Mouse (Mus musculus): ENCODE results near the gene Rhox4f. TPM values are rescaled to one million over a fixed set of nuclear protein-coding genes. Genes with fewer than 3 reads are reported as not detected.
"Not testable (repeated sequence)": the region's sequence is repeated elsewhere in the genome, so short reads cannot be mapped to it uniquely, and the experiment has no call there.

Rhox4f gene
- not detected in 2 replicates for polyA plus RNA-seq (2014; fragmentation: Nextera tagmentation; extraction: Ambion mirVana)

DNA sequence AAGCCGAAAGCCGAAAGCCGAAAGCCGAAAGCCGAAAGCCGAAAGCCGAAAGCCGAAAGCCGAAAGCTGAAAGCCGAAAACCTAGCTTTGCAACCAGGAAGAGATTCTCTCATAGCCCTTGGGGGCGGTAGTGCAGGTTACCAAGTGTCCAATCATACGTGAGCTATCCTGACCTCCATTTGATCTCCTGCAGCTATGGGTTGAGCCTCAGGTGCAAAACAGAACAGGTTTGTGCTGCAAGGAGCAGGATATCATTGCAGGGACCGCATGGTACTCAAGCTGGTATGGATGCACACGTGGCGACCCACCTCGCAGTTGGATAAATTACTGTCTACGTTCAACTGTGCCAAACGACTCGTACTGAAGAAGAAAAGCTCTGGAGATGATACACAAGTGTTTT is at the start of gene Rhox4f:
Rhox4f (minus strand) TSS at position 101 of the 400 bp plus-strand sequence.
- H3K9me3 ChIP-seq (ENCODE audit: control insufficient read depth, low read length); H3K4me3 ChIP-seq (ENCODE audit: low read length); H3K4me2 ChIP-seq (replicated peaks; ENCODE audit: low read depth, low read length); H3K36me3 ChIP-seq (ENCODE audit: control insufficient read depth, insufficient read depth, low read length); H3K9ac ChIP-seq (ENCODE audit: low read depth, low read length); H3K4me1 ChIP-seq (ENCODE audit: control insufficient read depth, insufficient read depth, low read length); H3K27me3 ChIP-seq (ENCODE audit: control insufficient read depth, insufficient read depth, low read length); H3K27ac ChIP-seq (ENCODE audit: low read depth, low read length); ATAC-seq (ENCODE audit: low FRiP score, low TSS enrichment): not testable (repeated sequence)
- 95% methylated on average over 15 of the region's 19 CpGs for WGBS

DNA sequence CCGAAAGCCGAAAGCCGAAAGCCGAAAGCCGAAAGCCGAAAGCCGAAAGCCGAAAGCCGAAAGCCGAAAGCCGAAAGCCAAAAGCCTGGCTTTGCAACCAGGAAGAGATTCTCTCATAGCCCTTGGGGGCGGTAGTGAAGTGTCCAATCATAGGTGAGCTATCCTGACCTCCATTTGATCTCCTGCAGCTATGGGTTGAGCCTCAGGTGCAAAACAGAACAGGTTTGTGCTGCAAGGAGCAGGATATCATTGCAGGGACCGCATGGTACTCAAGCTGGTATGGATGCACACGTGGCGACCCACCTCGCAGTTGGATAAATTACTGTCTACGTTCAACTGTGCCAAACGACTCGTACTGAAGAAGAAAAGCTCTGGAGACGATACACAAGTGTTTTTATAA is 43.7 kb upstream of the Rhox4f start, which contains the start of gene Rhox4g:
Rhox4g (minus strand) TSS at position 101 of the 400 bp plus-strand sequence.
- not testable (repeated sequence) for H3K36me3 ChIP-seq (ENCODE audit: control insufficient read depth, insufficient read depth, low read length); H3K27me3 ChIP-seq (ENCODE audit: control insufficient read depth, insufficient read depth, low read length); H3K9ac ChIP-seq (ENCODE audit: low read depth, low read length); H3K4me1 ChIP-seq (ENCODE audit: control insufficient read depth, insufficient read depth, low read length); ATAC-seq (ENCODE audit: low FRiP score, low TSS enrichment); H3K27ac ChIP-seq (ENCODE audit: low read depth, low read length); H3K4me3 ChIP-seq (ENCODE audit: low read length); H3K4me2 ChIP-seq (replicated peaks; ENCODE audit: low read depth, low read length); H3K9me3 ChIP-seq (ENCODE audit: control insufficient read depth, low read length)
- 93% methylated on average over 16 of the region's 20 CpGs for WGBS

DNA sequence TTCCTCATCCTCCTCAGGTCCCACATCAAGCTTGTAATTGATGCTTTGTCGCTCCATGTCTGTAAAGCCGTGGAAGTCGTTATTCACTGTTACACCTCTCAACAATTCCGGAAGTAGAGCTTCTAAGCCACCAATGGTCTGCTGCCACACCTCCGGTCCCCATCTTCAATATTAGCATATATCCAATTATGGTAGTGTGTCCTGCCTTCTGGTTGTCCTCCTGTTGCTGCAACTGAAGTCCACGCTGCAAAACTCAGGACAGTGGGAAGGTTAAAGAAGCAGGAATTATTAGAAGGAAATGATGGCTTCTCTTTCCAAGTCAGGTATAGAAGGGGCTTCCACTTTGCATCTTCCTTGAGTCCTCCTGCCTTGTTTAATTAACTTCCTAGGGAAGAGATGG is 35.9 kb upstream of the Rhox4f start, which contains the start of gene Rhox2g:
Rhox2g (minus strand) TSS at position 101 of the 400 bp plus-strand sequence.
- 91% methylated on average over 6 of the region's 6 CpGs for WGBS
- H3K4me1 ChIP-seq (ENCODE audit: control insufficient read depth, insufficient read depth, low read length); H3K9ac ChIP-seq (ENCODE audit: low read depth, low read length); ATAC-seq (ENCODE audit: low FRiP score, low TSS enrichment); H3K36me3 ChIP-seq (ENCODE audit: control insufficient read depth, insufficient read depth, low read length); H3K27ac ChIP-seq (ENCODE audit: low read depth, low read length); H3K27me3 ChIP-seq (ENCODE audit: control insufficient read depth, insufficient read depth, low read length); H3K4me2 ChIP-seq (replicated peaks; ENCODE audit: low read depth, low read length); H3K4me3 ChIP-seq (ENCODE audit: low read length); H3K9me3 ChIP-seq (ENCODE audit: control insufficient read depth, low read length): not testable (repeated sequence)

DNA sequence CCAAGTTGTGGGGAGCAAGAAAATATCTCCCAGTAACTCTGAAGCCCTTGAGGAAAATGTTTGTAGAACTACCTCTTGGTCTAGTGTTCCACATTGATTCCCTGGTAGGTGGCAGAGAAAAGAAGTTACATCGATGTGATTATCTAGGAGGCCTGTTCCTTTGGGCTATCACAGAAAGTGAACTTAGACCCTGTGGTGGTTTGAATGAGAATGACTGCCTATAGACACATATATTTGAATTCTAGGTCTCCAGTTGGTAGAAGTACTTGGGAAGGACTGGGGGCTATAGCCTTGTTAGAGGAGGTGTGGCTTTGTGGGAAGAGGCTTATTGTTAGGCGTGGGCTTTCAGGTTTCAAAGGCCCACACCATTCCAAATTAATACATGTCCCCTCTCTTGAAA is 21.0 kb upstream of the Rhox4f start, which contains the start of gene Rhox3g:
Rhox3g (minus strand) TSS at position 101 of the 400 bp plus-strand sequence.
- not testable (repeated sequence) for H3K9ac ChIP-seq (ENCODE audit: low read depth, low read length); H3K27ac ChIP-seq (ENCODE audit: low read depth, low read length); H3K4me3 ChIP-seq (ENCODE audit: low read length); H3K9me3 ChIP-seq (ENCODE audit: control insufficient read depth, low read length); H3K27me3 ChIP-seq (ENCODE audit: control insufficient read depth, insufficient read depth, low read length); ATAC-seq (ENCODE audit: low FRiP score, low TSS enrichment); H3K4me2 ChIP-seq (replicated peaks; ENCODE audit: low read depth, low read length); H3K36me3 ChIP-seq (ENCODE audit: control insufficient read depth, insufficient read depth, low read length); H3K4me1 ChIP-seq (ENCODE audit: control insufficient read depth, insufficient read depth, low read length)
- 88% methylated on average over 2 of the region's 2 CpGs for WGBS

- H3K27me3 ChIP-seq (ENCODE audit: control insufficient read depth, insufficient read depth, low read length); H3K9ac ChIP-seq (ENCODE audit: low read depth, low read length); H3K4me2 ChIP-seq (replicated peaks; ENCODE audit: low read depth, low read length); ATAC-seq (ENCODE audit: low FRiP score, low TSS enrichment); H3K27ac ChIP-seq (ENCODE audit: low read depth, low read length); H3K9me3 ChIP-seq (ENCODE audit: control insufficient read depth, low read length); H3K4me3 ChIP-seq (ENCODE audit: low read length); H3K4me1 ChIP-seq (ENCODE audit: control insufficient read depth, insufficient read depth, low read length); H3K36me3 ChIP-seq (ENCODE audit: control insufficient read depth, insufficient read depth, low read length): not testable (repeated sequence)
These were observed 26.8 kb downstream of the Rhox4f start, which contains the start of gene Rhox3f for GRCm38 (mm10) chrX:37580692-37581091. TSS of gene Rhox3f (plus strand) at chrX:37580992.

- H3K27ac ChIP-seq (ENCODE audit: low read depth, low read length); H3K4me3 ChIP-seq (ENCODE audit: low read length); H3K4me2 ChIP-seq (replicated peaks; ENCODE audit: low read depth, low read length); H3K9me3 ChIP-seq (ENCODE audit: control insufficient read depth, low read length); H3K4me1 ChIP-seq (ENCODE audit: control insufficient read depth, insufficient read depth, low read length); H3K9ac ChIP-seq (ENCODE audit: low read depth, low read length); H3K27me3 ChIP-seq (ENCODE audit: control insufficient read depth, insufficient read depth, low read length); H3K36me3 ChIP-seq (ENCODE audit: control insufficient read depth, insufficient read depth, low read length); ATAC-seq (ENCODE audit: low FRiP score, low TSS enrichment): not testable (repeated sequence)
- WGBS = 48% methylated on average over 2 of the region's 2 CpGs
These were observed 34.9 kb downstream of the Rhox4f start for GRCm38 (mm10) chrX:37572638-37573037.

- H3K4me2 ChIP-seq (replicated peaks; ENCODE audit: low read depth, low read length); H3K4me1 ChIP-seq (ENCODE audit: control insufficient read depth, insufficient read depth, low read length); H3K4me3 ChIP-seq (ENCODE audit: low read length); H3K9me3 ChIP-seq (ENCODE audit: control insufficient read depth, low read length); H3K27me3 ChIP-seq (ENCODE audit: control insufficient read depth, insufficient read depth, low read length); H3K27ac ChIP-seq (ENCODE audit: low read depth, low read length); H3K36me3 ChIP-seq (ENCODE audit: control insufficient read depth, insufficient read depth, low read length); ATAC-seq (ENCODE audit: low FRiP score, low TSS enrichment); H3K9ac ChIP-seq (ENCODE audit: low read depth, low read length): not testable (repeated sequence)
- 85% methylated on average over 5 of the region's 8 CpGs for WGBS
These were observed 36.4 kb downstream of the Rhox4f start, which contains the start of gene Rhox2f for GRCm38 (mm10) chrX:37571105-37571504. TSS of gene Rhox2f (plus strand) at chrX:37571405.

GRCm38 (mm10) chrX:37557112-37557511 is 50.4 kb downstream of the Rhox4f start, which contains the start of gene Rhox4e:
TSS of gene Rhox4e (plus strand) at chrX:37557412.
- not testable (repeated sequence) for H3K27me3 ChIP-seq (ENCODE audit: control insufficient read depth, insufficient read depth, low read length); H3K4me2 ChIP-seq (replicated peaks; ENCODE audit: low read depth, low read length); H3K9ac ChIP-seq (ENCODE audit: low read depth, low read length); H3K27ac ChIP-seq (ENCODE audit: low read depth, low read length); H3K4me3 ChIP-seq (ENCODE audit: low read length); H3K36me3 ChIP-seq (ENCODE audit: control insufficient read depth, insufficient read depth, low read length); ATAC-seq (ENCODE audit: low FRiP score, low TSS enrichment); H3K4me1 ChIP-seq (ENCODE audit: control insufficient read depth, insufficient read depth, low read length); H3K9me3 ChIP-seq (ENCODE audit: control insufficient read depth, low read length)
- WGBS = 98% methylated on average over 10 of the region's 18 CpGs
